Mouse (Mus musculus) cerebellum, adult 8-10 months (tissue): ENCODE measurements around the gene Pkd1l1.

Source experiments
- DNase-seq: peaks from one replicate; pipeline ENCODE4 v3.0.0; 2022

Gene Pkd1l1

GRCm38 (mm10) chr11:8973166-8973565 is at the start of gene Pkd1l1:
Pkd1l1 (minus strand) TSS chr11:8973266.
- no peak for DNase-seq

GRCm38 (mm10) chr11:9020207-9020606 is 47.1 kb upstream of the Pkd1l1 start:
- DNase-seq, result no peak

- no peak for DNase-seq
These were observed 45.6 kb upstream of the Pkd1l1 start for GRCm38 (mm10) chr11:9018491-9019267.

- no peak for DNase-seq
These were observed 41.7 kb upstream of the Pkd1l1 start for GRCm38 (mm10) chr11:9014740-9015139.

GRCm38 (mm10) chr11:9011348-9011747 is 38.3 kb upstream of the Pkd1l1 start:
- DNase-seq, result no peak

- peak; percentile 87 for DNase-seq
These were observed 37.8 kb upstream of the Pkd1l1 start, which contains the start of gene Hus1 for GRCm38 (mm10) chr11:9010853-9011339. Hus1 (minus strand) TSS chr11:9011191.

GRCm38 (mm10) chr11:9010416-9010815 is 37.4 kb upstream of the Pkd1l1 start:
- no peak for DNase-seq

GRCm38 (mm10) chr11:9008761-9009160 is 35.7 kb upstream of the Pkd1l1 start:
- no peak for DNase-seq

GRCm38 (mm10) chr11:8988084-8988483 is 15.0 kb upstream of the Pkd1l1 start:
- no peak for DNase-seq

- DNase-seq, result no peak
These were observed 13.0 kb upstream of the Pkd1l1 start for GRCm38 (mm10) chr11:8986058-8986457.

GRCm38 (mm10) chr11:8983237-8983861 is 10.3 kb upstream of the Pkd1l1 start:
- DNase-seq, result peak; percentile 55

GRCm38 (mm10) chr11:8978154-8978553 is 5.1 kb upstream of the Pkd1l1 start:
- DNase-seq, result no peak

GRCm38 (mm10) chr11:8972093-8972492 is 973 bp downstream of the Pkd1l1 start:
- no peak for DNase-seq

GRCm38 (mm10) chr11:8970509-8970908 is 2.6 kb downstream of the Pkd1l1 start:
- DNase-seq, result no peak

GRCm38 (mm10) chr11:8968094-8968493 is 5.0 kb downstream of the Pkd1l1 start:
- no peak for DNase-seq

- DNase-seq, result no peak
These were observed 14.5 kb downstream of the Pkd1l1 start for GRCm38 (mm10) chr11:8958572-8958971.

GRCm38 (mm10) chr11:8958108-8958507 is 15.0 kb downstream of the Pkd1l1 start:
- DNase-seq, result no peak

- DNase-seq, result no peak
These were observed 16.0 kb downstream of the Pkd1l1 start for GRCm38 (mm10) chr11:8957023-8957422.

- no peak for DNase-seq
These were observed 17.4 kb downstream of the Pkd1l1 start for GRCm38 (mm10) chr11:8955678-8956077.

GRCm38 (mm10) chr11:8949765-8950430 is 23.2 kb downstream of the Pkd1l1 start:
- DNase-seq, result no peak

- no peak for DNase-seq
These were observed 24.2 kb downstream of the Pkd1l1 start for GRCm38 (mm10) chr11:8948871-8949270.

- no peak for DNase-seq
These were observed 29.0 kb downstream of the Pkd1l1 start for GRCm38 (mm10) chr11:8944114-8944513.

GRCm38 (mm10) chr11:8942446-8942845 is 30.6 kb downstream of the Pkd1l1 start:
- no peak for DNase-seq
